Mouse (Mus musculus): ENCODE measurements around the gene Cdx2. TPM values are rescaled to one million over a fixed set of nuclear protein-coding genes. Genes with fewer than 3 reads are reported as not detected.

The Cdx2 gene
- polyA plus RNA-seq (2016; fragmentation: Nextera tagmentation; extraction: Ambion mirVana) = 0.06 and 0.16 TPM in 2 replicates

DNA sequence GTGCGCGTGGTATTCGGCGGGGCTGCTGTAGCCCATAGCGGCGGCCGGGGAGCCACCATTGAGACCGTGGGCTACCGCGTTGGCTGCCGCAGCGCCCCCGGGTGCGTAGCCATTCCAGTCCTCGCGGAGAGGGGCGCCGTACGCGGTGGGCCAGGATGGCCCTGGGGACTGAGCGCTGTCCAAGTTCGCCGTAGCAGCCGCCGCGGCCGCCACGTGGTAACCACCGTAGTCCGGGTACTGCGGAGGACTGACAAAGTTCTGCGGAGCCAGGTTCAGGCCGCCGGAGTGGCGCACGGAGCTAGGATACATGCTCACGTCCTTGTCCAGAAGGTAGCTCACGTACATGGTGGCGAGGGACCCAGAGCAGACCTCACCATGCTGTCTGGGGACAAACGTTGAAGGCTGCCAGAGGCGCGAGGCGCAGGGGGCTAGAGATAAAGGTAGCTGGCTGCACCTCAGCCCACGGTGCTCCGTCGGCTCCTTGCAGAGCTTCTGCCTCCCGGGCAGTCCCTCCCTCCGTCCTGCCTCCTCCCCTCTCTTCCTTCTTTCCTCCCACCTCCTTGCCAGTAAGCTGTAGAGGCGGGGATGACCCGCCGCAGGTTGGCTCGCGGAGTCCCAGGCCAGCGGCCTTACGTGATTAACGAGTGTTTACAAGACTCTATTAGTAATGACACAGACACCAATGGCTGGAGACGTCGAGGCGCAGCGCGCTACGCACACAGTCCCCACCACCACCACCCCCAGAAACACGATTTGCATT is at the start of gene Cdx2:
Gene Cdx2 (minus strand): TSS at position 633 of the 760 bp plus-strand sequence.
- WGBS = under 1% methylated on average over 63 of the region's 63 CpGs
- H3K36me3 ChIP-seq = no peaks in the 10 kb centered on the region
- peaks cover 100% of the 10 kb centered on the region for H3K27me3 ChIP-seq (ENCODE audit: low read depth, poor library complexity, severe bottlenecking)
- peaks cover 58% of the 10 kb centered on the region for H3K4me1 ChIP-seq
- H3K9me3 ChIP-seq (replicated peaks) = no peaks in the 10 kb centered on the region
- peak; percentile 71 for DNase-seq (ENCODE audit: low spot score)
- H3K27ac ChIP-seq = 0 out of 2 replicates have a peak within 1 kb of the TSS, but pooled peaks have one; percentile 7
- peak within 1 kb of the TSS; percentile 40 for H3K4me3 ChIP-seq

DNA sequence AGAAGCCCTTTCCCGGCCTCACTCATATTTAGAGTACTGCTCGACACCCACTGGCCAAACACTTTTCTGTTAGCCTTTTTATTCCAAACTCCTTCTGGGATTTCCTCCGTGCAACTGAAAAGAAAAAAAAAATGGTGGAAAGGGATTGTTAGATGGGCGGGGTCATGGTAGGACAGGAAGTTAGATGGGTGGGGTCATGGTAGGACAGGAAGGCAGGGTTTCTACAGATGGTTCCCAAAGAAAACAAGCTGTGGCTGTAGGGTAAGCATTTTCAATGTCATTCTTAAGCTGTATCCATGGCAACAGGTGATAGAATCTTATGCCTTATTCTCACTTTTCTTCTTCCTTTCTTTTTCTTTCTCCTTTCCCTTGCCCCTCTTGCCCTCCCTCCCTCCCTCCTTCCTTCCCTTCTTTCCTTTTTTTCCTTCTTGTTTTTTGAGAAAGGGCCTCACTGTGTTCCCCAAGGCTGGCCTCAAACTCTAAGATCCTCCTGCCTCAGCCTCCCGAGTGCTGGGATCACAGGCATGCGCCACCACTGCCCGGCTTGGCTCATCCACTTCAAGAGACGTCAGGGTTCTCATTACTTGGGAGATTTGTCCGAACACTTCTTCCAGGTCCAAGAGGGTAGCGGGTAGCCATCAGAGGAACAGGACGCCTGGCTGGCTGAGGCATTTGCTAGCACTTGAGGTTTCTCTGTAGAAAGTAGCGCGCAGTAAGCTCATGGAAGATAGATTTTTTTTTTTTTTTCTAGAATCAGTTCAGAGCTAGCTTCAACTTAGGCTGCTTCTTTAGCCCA is 49.4 kb upstream of the Cdx2 start:
- Histone ChIP-seq H3K27me3 (ENCODE audit: low read depth, poor library complexity, severe bottlenecking) (0 out of 2 replicates have a peak, but pooled peaks cover 2% of the 10 kb centered on the region), H3K4me1 (peaks cover 12% of the 10 kb centered on the region), H3K36me3 (no peaks in the 10 kb centered on the region), H3K4me3 (no peak overlapping the region), H3K27ac (no peak overlapping the region), H3K9me3 (replicated peaks) (no peaks in the 10 kb centered on the region)
- no peak for DNase-seq (ENCODE audit: low spot score)
- WGBS = 95% methylated on average over 13 of the region's 13 CpGs

DNA sequence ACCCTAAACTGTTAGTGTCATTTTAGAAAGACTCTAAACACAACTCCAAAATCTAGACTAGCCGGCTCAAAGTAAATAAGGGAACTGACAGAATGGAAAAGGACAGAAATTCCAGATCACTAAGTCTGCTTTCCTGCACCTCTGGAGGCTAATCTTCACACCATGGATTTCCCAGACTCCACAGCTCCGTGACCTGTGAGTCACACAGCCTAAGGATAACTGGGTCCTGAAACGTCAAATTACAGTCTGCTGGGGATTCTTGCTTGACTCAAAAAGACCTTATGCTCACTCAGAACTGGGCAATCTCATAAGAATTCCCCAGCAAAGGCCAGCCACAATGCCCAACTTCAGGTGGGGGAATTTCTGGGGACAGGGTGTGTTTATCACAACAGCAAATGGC is 48.7 kb upstream of the Cdx2 start:
- 83% methylated on average over 3 of the region's 3 CpGs for WGBS
- Histone ChIP-seq H3K27me3 (ENCODE audit: low read depth, poor library complexity, severe bottlenecking) (0 out of 2 replicates have a peak, but pooled peaks cover 6% of the 10 kb centered on the region), H3K4me1 (peaks cover 12% of the 10 kb centered on the region), H3K9me3 (replicated peaks) (no peaks in the 10 kb centered on the region), H3K4me3 (no peak overlapping the region), H3K36me3 (no peaks in the 10 kb centered on the region), H3K27ac (no peak overlapping the region)
- no peak for DNase-seq (ENCODE audit: low spot score)

DNA sequence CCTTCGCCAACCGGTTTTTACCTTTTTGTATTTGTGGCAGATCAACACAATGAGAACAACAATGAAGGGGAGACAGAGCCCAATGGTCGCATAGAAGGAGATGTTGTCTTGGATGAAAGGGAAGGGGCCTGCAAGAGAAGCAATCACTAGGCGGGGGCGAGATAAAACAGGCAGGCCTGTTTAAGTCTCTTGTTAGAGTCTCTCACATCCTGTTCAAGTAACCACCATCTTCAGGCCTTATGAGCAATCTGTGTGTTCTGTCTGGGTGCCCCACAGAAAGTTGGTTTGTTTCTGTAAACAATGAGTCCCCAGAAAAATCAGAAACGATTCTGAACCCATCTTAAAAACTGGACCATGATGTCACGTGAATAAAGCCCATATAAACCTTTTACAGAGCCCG is 47.9 kb upstream of the Cdx2 start:
- 82% methylated on average over 8 of the region's 8 CpGs for WGBS
- H3K4me1 ChIP-seq = peaks cover 12% of the 10 kb centered on the region

DNA sequence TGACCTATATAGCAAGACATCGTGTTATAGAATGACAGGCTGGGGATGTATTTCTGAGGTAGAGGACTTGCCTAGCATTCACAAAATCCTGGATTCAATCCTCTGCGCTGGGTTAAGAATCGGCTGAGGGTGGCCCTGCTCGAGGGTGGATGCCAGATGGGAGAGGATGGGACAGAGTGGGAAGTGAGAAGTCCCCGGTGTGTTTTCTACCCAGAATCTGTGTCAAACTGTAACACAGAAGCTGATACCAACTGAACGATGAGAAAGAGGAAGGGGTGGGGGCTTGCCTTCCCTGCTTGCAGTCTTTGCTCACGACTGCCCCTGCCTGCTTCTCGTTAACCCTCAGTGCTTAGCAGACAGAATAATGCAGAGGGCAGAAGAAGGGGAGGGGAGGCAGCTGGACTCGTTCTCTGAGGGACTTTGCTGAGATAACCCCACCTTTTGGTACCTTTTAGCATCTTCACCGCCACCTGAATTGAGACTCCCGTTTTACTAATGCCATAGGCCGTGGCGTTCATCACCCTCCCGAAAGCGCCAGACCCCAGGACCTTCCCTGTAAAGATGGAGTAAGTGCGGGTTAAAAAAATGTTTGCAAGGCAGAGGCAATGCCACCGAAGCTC is 47.2 kb upstream of the Cdx2 start:
- Histone ChIP-seq H3K4me3 (no peak overlapping the region), H3K4me1 (peaks cover 12% of the 10 kb centered on the region), H3K27me3 (ENCODE audit: low read depth, poor library complexity, severe bottlenecking) (0 out of 2 replicates have a peak, but pooled peaks cover 6% of the 10 kb centered on the region), H3K36me3 (no peaks in the 10 kb centered on the region), H3K9me3 (replicated peaks) (no peaks in the 10 kb centered on the region), H3K27ac (no peak overlapping the region)
- no peak for DNase-seq (ENCODE audit: low spot score)
- WGBS = 60% methylated on average over 17 of the region's 17 CpGs

More for the DNA sequence above, 47.9 kb upstream of the Cdx2 start:
- DNase-seq (ENCODE audit: low spot score) = no peak
- Histone ChIP-seq H3K27me3 (ENCODE audit: low read depth, poor library complexity, severe bottlenecking) (0 out of 2 replicates have a peak, but pooled peaks cover 6% of the 10 kb centered on the region), H3K36me3 (no peaks in the 10 kb centered on the region), H3K9me3 (replicated peaks) (no peaks in the 10 kb centered on the region), H3K27ac (no peak overlapping the region), H3K4me3 (no peak overlapping the region)

DNA sequence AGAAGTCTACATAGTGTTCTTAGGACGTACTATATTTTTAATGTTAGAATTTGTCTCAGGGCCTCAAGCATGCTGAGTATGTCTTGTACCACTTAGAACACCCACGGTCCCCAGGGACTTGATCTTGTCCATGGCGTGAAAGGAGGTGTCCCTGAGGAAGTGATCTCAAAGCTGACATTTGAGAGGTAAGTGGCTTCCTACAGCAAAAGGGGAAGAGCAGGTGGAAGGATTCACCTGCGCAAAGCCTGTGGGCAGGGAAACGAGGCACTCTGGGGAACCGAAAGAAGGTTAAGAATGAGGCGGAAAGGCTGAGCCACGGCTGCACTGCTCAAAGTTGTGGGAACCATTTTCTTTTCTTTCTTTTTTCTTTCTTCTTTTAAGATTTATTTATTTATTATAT is 44.9 kb upstream of the Cdx2 start:
- 89% methylated on average over 8 of the region's 8 CpGs for WGBS
- no peak overlapping the region for H3K4me3 ChIP-seq
- 0 out of 2 replicates have a peak, but pooled peaks cover 6% of the 10 kb centered on the region for H3K27me3 ChIP-seq (ENCODE audit: low read depth, poor library complexity, severe bottlenecking)
- H3K27ac ChIP-seq = no peak overlapping the region
- DNase-seq (ENCODE audit: low spot score) = no peak
- H3K4me1 ChIP-seq = peaks cover 23% of the 10 kb centered on the region
- H3K36me3 ChIP-seq = no peaks in the 10 kb centered on the region
- H3K9me3 ChIP-seq (replicated peaks) = no peaks in the 10 kb centered on the region

DNA sequence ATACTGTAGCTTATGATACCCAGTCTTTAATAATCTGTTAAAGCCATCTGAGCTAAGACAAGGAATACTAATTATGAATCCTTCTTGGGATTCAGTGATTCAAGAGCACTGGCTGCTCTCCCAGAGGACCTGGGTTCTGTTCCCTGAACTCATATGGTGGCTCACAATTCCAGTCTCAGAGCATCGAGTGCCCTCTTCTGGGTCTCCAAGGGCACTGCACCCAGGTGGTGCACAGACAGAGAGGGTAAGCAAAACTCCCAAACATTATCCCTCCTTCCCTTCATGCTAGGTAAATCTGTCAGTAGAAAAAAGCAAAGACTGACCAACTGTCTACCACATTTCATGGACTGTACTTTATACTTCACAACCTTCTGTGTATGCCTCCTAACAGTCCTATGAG is 38.9 kb upstream of the Cdx2 start:
- 63% methylated on average over 1 of the region's 1 CpGs for WGBS

DNA sequence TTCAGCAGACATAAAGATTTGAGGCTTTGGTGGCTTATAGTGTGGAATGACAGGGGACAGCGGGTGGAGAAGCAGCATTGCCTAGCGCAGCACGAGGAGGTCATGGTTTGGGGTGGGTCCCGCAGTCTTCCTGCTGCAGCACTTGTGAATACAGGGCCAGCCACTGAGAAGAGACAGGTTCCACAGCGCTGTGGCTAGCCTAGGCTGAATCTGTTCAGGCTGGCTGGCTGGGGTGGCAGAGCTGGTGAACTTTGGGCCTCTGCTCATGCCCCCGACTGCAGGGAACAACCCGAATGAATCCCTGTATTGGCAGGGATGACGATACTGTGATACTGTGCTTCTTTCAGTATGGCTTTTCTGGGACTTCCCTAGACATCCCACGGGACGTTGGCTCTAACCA is 36.8 kb upstream of the Cdx2 start:
- WGBS = 92% methylated on average over 10 of the region's 10 CpGs

More for the DNA sequence above, 38.9 kb upstream of the Cdx2 start:
- H3K27ac ChIP-seq = no peak overlapping the region
- DNase-seq (ENCODE audit: low spot score) = no peak
- no peak overlapping the region for H3K4me3 ChIP-seq
- peaks cover 15% of the 10 kb centered on the region for H3K4me1 ChIP-seq
- no peaks in the 10 kb centered on the region for H3K9me3 ChIP-seq (replicated peaks)
- H3K36me3 ChIP-seq = no peaks in the 10 kb centered on the region
- H3K27me3 ChIP-seq (ENCODE audit: low read depth, poor library complexity, severe bottlenecking) = no peaks in the 10 kb centered on the region

DNA sequence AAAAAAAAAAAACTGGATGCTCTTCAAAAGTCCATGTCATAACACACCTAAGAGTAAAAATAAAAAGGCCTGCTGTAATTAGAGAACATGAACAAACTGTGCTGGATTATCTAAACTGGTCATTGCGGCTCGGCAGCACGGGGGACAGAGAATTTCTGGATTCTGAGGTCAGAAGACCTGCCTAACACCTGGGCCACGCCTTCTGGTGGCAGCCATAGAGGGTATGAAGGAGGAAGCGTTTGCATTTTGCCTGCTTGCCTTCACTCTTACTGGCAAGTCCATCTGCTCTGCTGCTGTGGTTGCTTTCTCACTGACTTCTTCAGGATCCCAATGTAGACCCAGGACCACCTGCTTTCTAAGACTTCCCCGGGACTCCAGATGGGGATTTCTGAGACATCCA is 35.8 kb upstream of the Cdx2 start:
- 91% methylated on average over 6 of the region's 6 CpGs for WGBS
- H3K27me3 ChIP-seq (ENCODE audit: low read depth, poor library complexity, severe bottlenecking) = no peaks in the 10 kb centered on the region
- no peak overlapping the region for H3K4me3 ChIP-seq
- H3K36me3 ChIP-seq = no peaks in the 10 kb centered on the region
- no peaks in the 10 kb centered on the region for H3K9me3 ChIP-seq (replicated peaks)
- no peak for DNase-seq (ENCODE audit: low spot score)
- no peak overlapping the region for H3K27ac ChIP-seq
- peaks cover 9% of the 10 kb centered on the region for H3K4me1 ChIP-seq

More for the DNA sequence above, 36.8 kb upstream of the Cdx2 start:
- Histone ChIP-seq H3K4me1 (peaks cover 18% of the 10 kb centered on the region), H3K36me3 (no peaks in the 10 kb centered on the region), H3K27ac (no peak overlapping the region), H3K4me3 (no peak overlapping the region), H3K27me3 (ENCODE audit: low read depth, poor library complexity, severe bottlenecking) (no peaks in the 10 kb centered on the region), H3K9me3 (replicated peaks) (no peaks in the 10 kb centered on the region)
- no peak for DNase-seq (ENCODE audit: low spot score)

DNA sequence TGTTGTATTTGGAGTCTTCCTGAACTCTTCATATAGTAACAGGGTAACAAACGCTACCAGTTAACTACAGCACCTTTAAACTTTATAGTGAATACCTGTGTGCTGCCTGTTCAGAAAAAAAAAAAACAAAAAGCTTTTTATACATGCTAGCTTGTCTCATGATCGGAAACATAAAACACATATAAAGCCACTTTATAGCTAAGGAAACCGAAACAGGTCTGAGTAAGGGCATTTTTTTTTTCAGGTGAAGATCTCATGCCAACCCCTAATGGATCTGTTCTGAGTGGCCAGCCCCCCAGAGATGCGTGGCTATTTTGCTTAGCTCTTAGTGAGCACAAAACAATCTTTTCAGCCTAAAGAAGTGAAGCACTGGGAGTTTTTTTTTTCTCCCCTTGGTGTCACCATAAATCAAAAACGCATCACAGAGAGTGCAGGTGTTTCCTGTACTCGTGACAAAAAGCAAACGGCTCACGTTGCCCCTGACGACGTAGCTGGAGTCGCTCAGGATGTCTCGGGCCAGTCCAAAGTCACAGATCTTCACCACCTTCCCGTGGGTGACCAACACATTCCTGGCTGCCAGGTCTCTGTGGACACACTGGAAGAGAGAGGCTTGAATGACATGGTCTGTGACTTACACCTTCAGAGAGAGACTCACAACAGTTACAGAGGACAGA is 33.8 kb upstream of the Cdx2 start:
- Histone ChIP-seq H3K27ac (no peak overlapping the region), H3K27me3 (ENCODE audit: low read depth, poor library complexity, severe bottlenecking) (no peaks in the 10 kb centered on the region), H3K9me3 (replicated peaks) (no peaks in the 10 kb centered on the region), H3K36me3 (no peaks in the 10 kb centered on the region), H3K4me3 (no peak overlapping the region), H3K4me1 (peaks cover 6% of the 10 kb centered on the region; the same call in 1 of the 2 replicates)
- WGBS = 64% methylated on average over 13 of the region's 13 CpGs
- DNase-seq (ENCODE audit: low spot score) = no peak

DNA sequence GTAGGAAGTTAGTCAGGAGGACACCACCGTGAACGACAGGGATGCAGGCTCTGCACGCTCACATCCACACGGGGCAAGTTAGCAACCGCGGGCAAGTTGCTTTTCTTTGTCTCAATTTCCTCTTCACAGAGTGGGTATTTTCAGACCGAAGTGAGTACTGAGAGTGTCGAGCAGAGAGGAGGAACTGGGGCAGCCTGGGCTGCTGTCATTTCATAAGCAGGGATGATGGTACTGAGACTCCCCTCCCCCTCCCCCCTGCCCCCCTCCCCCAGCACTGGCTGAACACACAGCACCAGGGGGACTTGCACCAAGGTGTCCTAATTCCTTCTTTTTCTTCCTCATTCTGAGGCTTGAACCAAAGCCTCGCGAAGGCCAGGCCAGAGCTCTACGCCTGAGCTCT is 32.5 kb upstream of the Cdx2 start:
- Histone ChIP-seq H3K4me1 (peaks cover 7% of the 10 kb centered on the region), H3K9me3 (replicated peaks) (no peaks in the 10 kb centered on the region), H3K36me3 (no peaks in the 10 kb centered on the region), H3K27ac (no peak overlapping the region), H3K4me3 (no peak overlapping the region), H3K27me3 (ENCODE audit: low read depth, poor library complexity, severe bottlenecking) (no peaks in the 10 kb centered on the region)
- 87% methylated on average over 11 of the region's 11 CpGs for WGBS
- no peak for DNase-seq (ENCODE audit: low spot score)

DNA sequence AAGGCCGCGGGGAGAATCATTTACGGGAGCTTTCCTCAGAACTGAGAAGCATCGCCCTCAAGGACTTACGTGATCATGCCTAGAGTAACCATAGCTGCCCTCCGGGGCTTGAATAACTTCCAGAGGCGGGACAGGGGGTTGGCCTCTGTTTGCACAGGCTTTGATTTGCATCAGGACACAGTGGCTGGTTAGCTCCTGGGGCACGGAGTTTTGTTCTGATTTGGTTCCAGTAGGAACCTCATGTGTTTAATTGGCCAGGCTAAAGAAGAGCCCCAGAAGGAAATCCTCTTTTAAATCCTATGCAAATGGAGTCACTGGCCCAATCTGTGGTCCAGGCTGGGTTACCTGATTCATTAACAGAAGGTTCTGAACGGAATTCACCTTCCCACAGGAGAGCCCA is 31.9 kb upstream of the Cdx2 start:
- Histone ChIP-seq H3K27me3 (ENCODE audit: low read depth, poor library complexity, severe bottlenecking) (no peaks in the 10 kb centered on the region), H3K27ac (no peak overlapping the region), H3K4me3 (no peak overlapping the region), H3K36me3 (no peaks in the 10 kb centered on the region), H3K4me1 (peaks cover 12% of the 10 kb centered on the region), H3K9me3 (replicated peaks) (no peaks in the 10 kb centered on the region)
- 78% methylated on average over 9 of the region's 9 CpGs for WGBS
- no peak for DNase-seq (ENCODE audit: low spot score)
